Mouse (Mus musculus) G1E (cell line): ENCODE data around the gene Gm5868. TPM values are rescaled to one million over a fixed set of nuclear protein-coding genes. Genes with fewer than 3 reads are reported as not detected.
"Not testable (repeated sequence)": the region's sequence is repeated elsewhere in the genome, so short reads cannot be mapped to it uniquely, and the experiment has no call there.

Experiments
- ATAC-seq: 2 replicates; pipeline ENCODE4 v1.8.0; 2016; ENCODE audit warnings: mild to moderate bottlenecking; ENCODE audit not compliant: insufficient number of reproducible peaks, poor library complexity, low FRiP score, severe bottlenecking; ENCODE audit errors: extremely low read depth
- DNase-seq: peaks from one replicate; pipeline ENCODE4 v3.0.0; 2012; ENCODE audit warnings: low spot score
- H3K27me3 ChIP-seq: 2 replicates; pipeline ENCODE4 v1.6.1; 2012; ENCODE audit warnings: mild to moderate bottlenecking, low read length, inconsistent platforms; ENCODE audit not compliant: insufficient read depth
- H3K36me3 ChIP-seq: replicated peaks from 2 replicates; pipeline ENCODE3; 2012; ENCODE audit warnings: mild to moderate bottlenecking, inconsistent platforms
- H3K4me1 ChIP-seq: 2 replicates; pipeline ENCODE4 v1.6.1; 2012; ENCODE audit warnings: low read depth, low read length, inconsistent platforms, mixed read lengths; ENCODE audit not compliant: insufficient read depth
- H3K4me3 ChIP-seq: 2 replicates; pipeline ENCODE4 v1.5.1; 2012; ENCODE audit warnings: low read depth, mild to moderate bottlenecking, inconsistent platforms, low read length, moderate library complexity, mixed read lengths
- H3K9me3 ChIP-seq: replicated peaks from 2 replicates; pipeline ENCODE4 v1.6.1; 2012; ENCODE audit warnings: inconsistent platforms
- CTCF ChIP-seq: IDR thresholded peaks from 2 replicates; pipeline ENCODE4 v1.5.1; 2012; ENCODE audit warnings: low read depth, low read length, inconsistent platforms, mixed read lengths
- GATA1 ChIP-seq: IDR thresholded peaks from 2 replicates; pipeline ENCODE4 v1.6.1; 2012; ENCODE audit warnings: borderline replicate concordance, low read length, inconsistent platforms, mixed read lengths
- GATA2 ChIP-seq: IDR thresholded peaks from 2 replicates; pipeline ENCODE4 v1.6.1; 2012; ENCODE audit warnings: low read depth, low read length, inconsistent platforms, borderline replicate concordance
- POLR2AphosphoS5 ChIP-seq: IDR thresholded peaks from 2 replicates; pipeline ENCODE4 v1.6.1; 2012; ENCODE audit warnings: low read depth, low read length, inconsistent platforms; ENCODE audit not compliant: insufficient replicate concordance
- TAL1 ChIP-seq: conservative IDR thresholded peaks from 2 replicates; pipeline ENCODE4 v1.6.1; 2012; ENCODE audit warnings: low read depth, low read length, inconsistent platforms, mixed read lengths
- polyA plus RNA-seq: library from polyadenylated mRNA; stranded (reverse); fragments of >175 nt; gene quantifications from 2 replicates; pipeline ENCODE4 v1.2.3, GENCODE M21; 2012
- total RNA-seq, 2 experiments: library from RNA; stranded (forward) in 1 of 2; stranded (reverse) in 1 of 2; fragments of 200-1000 nt in 1 of 2; fragments of >200 nt in 1 of 2; fragmentation: Nextera tagmentation in 1 of 2; gene quantifications; 2 replicates each; pipeline ENCODE4 v1.2.3; 2014 to 2017

The Gm5868 gene
- total and polyA plus RNA-seq, 3 experiments = 0.16 TPM; not detected in 2

DNA sequence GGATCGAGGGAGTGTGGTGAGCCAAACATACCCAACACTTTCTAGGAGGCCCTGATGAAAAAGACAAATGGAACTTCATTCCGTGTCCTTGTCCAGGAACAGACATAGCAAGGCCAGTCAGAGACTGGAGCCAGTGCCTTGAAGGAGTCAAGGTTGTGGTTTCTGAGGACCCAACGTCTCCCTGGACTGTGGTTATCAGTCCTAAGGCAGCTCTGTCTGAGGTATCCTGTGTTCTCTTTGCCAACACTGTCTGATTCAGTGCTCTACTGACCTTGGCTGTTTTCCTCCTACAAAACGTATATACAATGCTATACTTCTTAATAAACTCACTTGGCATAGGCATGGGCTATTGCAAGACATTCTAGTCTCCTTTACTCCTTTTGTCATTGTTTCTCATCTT lies 30.1 kb upstream of the Gm5868 start:
- DNase-seq (no peak), ATAC-seq (no peak)
- Histone ChIP-seq H3K27me3 (peaks cover 5% of the 10 kb centered on the region; the same call in 1 of the 2 replicates), H3K9me3 (no peaks in the 10 kb centered on the region), H3K4me3 (no peak overlapping the region), H3K36me3 (no peaks in the 10 kb centered on the region), H3K4me1 (no peaks in the 10 kb centered on the region)
- TF ChIP-seq TAL1 (no peak), GATA2 (no peak), GATA1 (no peak), CTCF (no peak), POLR2AphosphoS5 (no peak)

DNA sequence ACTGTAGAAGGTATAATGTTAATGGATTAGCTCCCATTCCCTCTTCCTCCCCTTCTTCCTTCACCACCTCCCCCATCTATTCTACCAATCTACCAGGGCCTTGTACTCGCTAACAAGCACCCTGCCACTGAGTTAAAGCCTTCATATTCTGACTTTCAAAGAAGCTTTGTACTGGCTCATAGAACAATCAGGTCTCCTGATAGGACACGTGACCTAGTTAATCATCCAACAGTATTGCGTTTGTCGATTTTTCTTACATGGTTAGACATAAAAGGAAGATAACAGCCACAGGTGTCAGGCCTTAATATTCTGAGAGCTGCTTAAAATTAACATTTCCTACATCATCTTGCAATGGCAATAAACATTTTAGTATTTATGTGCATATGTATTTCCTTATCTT lies 15.8 kb upstream of the Gm5868 start:
- peaks cover 6% of the 10 kb centered on the region; the same call in 1 of the 2 replicates for H3K27me3 ChIP-seq
- no peaks in the 10 kb centered on the region for H3K4me1 ChIP-seq
- no peak for TF ChIP-seq GATA2
- TF ChIP-seq POLR2AphosphoS5 = no peak
- no peak for TF ChIP-seq CTCF
- TF ChIP-seq GATA1 = no peak
- no peak for TF ChIP-seq TAL1
- no peak overlapping the region for H3K4me3 ChIP-seq
- DNase-seq = no peak
- ATAC-seq = no peak
- no peaks in the 10 kb centered on the region for H3K36me3 ChIP-seq
- no peaks in the 10 kb centered on the region for H3K9me3 ChIP-seq

- DNase-seq = peak; percentile 13
- Histone ChIP-seq H3K9me3 (no peaks in the 10 kb centered on the region), H3K36me3 (no peaks in the 10 kb centered on the region), H3K27me3 (peaks cover 3% of the 10 kb centered on the region; the same call in 1 of the 2 replicates), H3K4me1 (no peaks in the 10 kb centered on the region), H3K4me3 (no peak overlapping the region)
- ATAC-seq = no peak
- TF ChIP-seq CTCF (peak; percentile 20; the same call in 1 of the 2 replicates), GATA1 (no peak)
Observed at GRCm38 (mm10) chr5:72601006-72601405, 13.7 kb upstream of the Gm5868 start.

DNA sequence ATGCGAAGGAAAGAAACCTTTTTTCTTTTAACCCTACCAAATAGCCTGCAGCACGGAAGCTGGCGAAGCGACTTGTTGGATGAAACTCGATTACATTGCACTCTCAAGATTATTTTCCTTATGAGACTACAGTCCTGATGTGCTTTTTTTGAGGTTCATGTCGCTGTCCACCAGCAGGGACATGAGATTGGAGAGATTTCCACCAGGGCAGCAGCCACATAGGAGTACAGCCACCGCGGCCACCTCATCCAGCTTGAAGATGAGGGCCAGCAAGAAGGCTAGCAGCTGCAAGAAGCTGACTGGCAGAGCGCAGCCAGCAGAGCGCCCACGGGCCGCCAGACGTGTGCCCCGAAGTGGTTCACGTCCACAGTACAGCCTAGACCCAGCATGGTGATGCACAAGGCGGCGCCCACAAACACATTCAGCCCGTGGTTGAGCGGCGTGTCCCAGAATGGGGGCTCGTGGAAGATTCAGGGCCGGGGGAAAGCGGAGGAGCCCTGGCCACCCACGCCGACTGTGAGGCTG lies 622 bp downstream of the Gm5868 start:
- H3K4me3 ChIP-seq, DNase-seq, H3K4me1 ChIP-seq, H3K9me3 ChIP-seq, H3K36me3 ChIP-seq, ATAC-seq, H3K27me3 ChIP-seq: not testable (repeated sequence)

- not testable (repeated sequence) for DNase-seq, H3K9me3 ChIP-seq, ATAC-seq
Observed at GRCm38 (mm10) chr5:72586122-72586521, 1.2 kb downstream of the Gm5868 start.

DNA sequence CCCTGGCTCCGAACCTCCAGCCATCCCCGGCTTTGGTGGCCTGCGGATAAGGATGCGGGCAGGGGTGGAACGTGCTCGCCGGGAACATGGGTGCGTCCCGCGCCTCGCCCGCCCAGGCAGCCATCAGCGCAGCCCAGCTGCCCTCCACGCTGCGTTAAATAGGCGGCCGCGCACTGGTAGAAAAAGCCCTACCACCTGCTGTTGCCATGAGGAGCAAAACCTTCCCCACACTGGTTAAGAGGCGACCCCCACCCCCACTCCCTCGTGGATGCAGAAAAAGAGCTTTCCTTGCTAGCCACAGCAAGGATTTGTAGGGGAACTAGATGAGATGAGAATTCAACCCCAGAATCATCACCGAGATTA lies 6.4 kb downstream of the Gm5868 start, which contains the start of gene Zar1:
Zar1 (minus strand) TSS at position 285 of the 363 bp plus-strand sequence.
- not testable (repeated sequence) for H3K4me3 ChIP-seq, ATAC-seq, H3K36me3 ChIP-seq, H3K9me3 ChIP-seq, H3K27me3 ChIP-seq, H3K4me1 ChIP-seq, DNase-seq

More at GRCm38 (mm10) chr5:72586122-72586521, 1.2 kb downstream of the Gm5868 start:
- H3K4me3 ChIP-seq, H3K27me3 ChIP-seq, H3K36me3 ChIP-seq, H3K4me1 ChIP-seq: not testable (repeated sequence)

GRCm38 (mm10) chr5:72580088-72580969 lies 7.0 kb downstream of the Gm5868 start:
- DNase-seq, ATAC-seq: not testable (repeated sequence)

GRCm38 (mm10) chr5:72579599-72579998 lies 7.8 kb downstream of the Gm5868 start:
- not testable (repeated sequence) for DNase-seq, H3K4me1 ChIP-seq, H3K9me3 ChIP-seq, H3K36me3 ChIP-seq, H3K4me3 ChIP-seq, ATAC-seq, H3K27me3 ChIP-seq

More at GRCm38 (mm10) chr5:72580088-72580969, 7.0 kb downstream of the Gm5868 start:
- not testable (repeated sequence) for H3K27me3 ChIP-seq, H3K4me3 ChIP-seq, H3K9me3 ChIP-seq, H3K36me3 ChIP-seq, H3K4me1 ChIP-seq
